Mouse (Mus musculus) cerebellum, postnatal 14 days (tissue): Measurements from ENCODE around the gene Tead3.
A peak's percentile ranks its signal among the peaks of the same experiment; 100 is the strongest.

Experiments
- DNase-seq, 2 experiments: peaks; one replicate each; pipeline ENCODE4 v3.0.0; 2021; ENCODE audit warnings: mixed read lengths in 2 of 2

Gene Tead3

GRCm38 (mm10) chr17:28300850-28301249 is 49.8 kb downstream of the Tead3 start:
- peak; percentile 48 to 50 for DNase-seq

GRCm38 (mm10) chr17:28300323-28300722 is 50.3 kb downstream of the Tead3 start:
- DNase-seq, result peak in 1 of 2 experiments; percentile 39

GRCm38 (mm10) chr17:28299669-28300320 is 50.8 kb downstream of the Tead3 start:
- DNase-seq, result no peak

- no peak for DNase-seq
These were observed 51.7 kb downstream of the Tead3 start for GRCm38 (mm10) chr17:28298888-28299287.

- no peak for DNase-seq
These were observed 55.9 kb downstream of the Tead3 start for GRCm38 (mm10) chr17:28294449-28295333.

GRCm38 (mm10) chr17:28293716-28294115 is 56.9 kb downstream of the Tead3 start:
- DNase-seq, result no peak

GRCm38 (mm10) chr17:28291346-28291745 is 59.3 kb downstream of the Tead3 start:
- DNase-seq, result no peak

- DNase-seq, result no peak
These were observed 59.9 kb downstream of the Tead3 start for GRCm38 (mm10) chr17:28290671-28291070.

- DNase-seq, result peak; percentile 48 to 69
These were observed 60.4 kb downstream of the Tead3 start for GRCm38 (mm10) chr17:28290262-28290661.

- DNase-seq, result peak; percentile 32 to 53
These were observed 62.6 kb downstream of the Tead3 start for GRCm38 (mm10) chr17:28287980-28288379.

GRCm38 (mm10) chr17:28287578-28287977 is 63.0 kb downstream of the Tead3 start:
- peak in 1 of 2 experiments; percentile 63 for DNase-seq

- no peak for DNase-seq
These were observed 63.7 kb downstream of the Tead3 start for GRCm38 (mm10) chr17:28286964-28287363.

- peak; percentile 47 to 68 for DNase-seq
These were observed 64.5 kb downstream of the Tead3 start for GRCm38 (mm10) chr17:28286133-28286532.

GRCm38 (mm10) chr17:28283199-28283598 is 67.4 kb downstream of the Tead3 start:
- DNase-seq, result no peak

GRCm38 (mm10) chr17:28281866-28282441 is 68.7 kb downstream of the Tead3 start:
- DNase-seq, result no peak
